Mouse (Mus musculus) kidney, postnatal 0 days (tissue): ENCODE measurements around the gene Prkar1a. TPM values are rescaled to one million over a fixed set of nuclear protein-coding genes. Genes with fewer than 3 reads are reported as not detected.

Source experiments
- ATAC-seq: fragments of 200-750 bp; cut with Nextera tagmentation; replicated peaks from 2 replicates; pipeline ENCODE4 v1.8.0; 2017; ENCODE audit warnings: low read depth, moderate number of reproducible peaks, moderate TSS enrichment, moderate library complexity; ENCODE audit not compliant: low FRiP score
- DNase-seq: peaks from one replicate; pipeline ENCODE4 v3.0.0-alpha.2; 2016; ENCODE audit warnings: low spot score
- H3K27ac ChIP-seq: fragments of 300-500 bp; sonication (generic); 2 replicates; pipeline ENCODE4 v1.5.1; 2014; ENCODE audit warnings: mild to moderate bottlenecking
- H3K27me3 ChIP-seq: fragments of 300-500 bp; sonication (generic); 2 replicates; pipeline ENCODE4 v1.6.1; 2014; ENCODE audit warnings: low read length, mixed read lengths; ENCODE audit not compliant: insufficient read depth
- H3K36me3 ChIP-seq: fragments of 300-500 bp; sonication (generic); 2 replicates; pipeline ENCODE4 v1.6.1; 2014; ENCODE audit warnings: low read length, mixed read lengths; ENCODE audit not compliant: insufficient read depth
- H3K4me1 ChIP-seq: fragments of 300-500 bp; sonication (generic); replicated peaks from 2 replicates; pipeline ENCODE4 v1.6.1; 2014; ENCODE audit warnings: antibody characterized with exemption, low read length, mixed read lengths; ENCODE audit not compliant: insufficient read depth
- H3K4me2 ChIP-seq: fragments of 300-500 bp; sonication (generic); 2 replicates; pipeline ENCODE4 v1.6.1; 2014; ENCODE audit warnings: mild to moderate bottlenecking, low read length, moderate library complexity, mixed read lengths
- H3K4me3 ChIP-seq: fragments of 300-500 bp; sonication (generic); replicated peaks from 2 replicates; pipeline ENCODE4 v1.5.1; 2014; ENCODE audit warnings: low read depth, low read length
- H3K9ac ChIP-seq: fragments of 300-500 bp; sonication (generic); 2 replicates; pipeline ENCODE4 v1.6.1; 2014; ENCODE audit warnings: low read depth, low read length
- H3K9me3 ChIP-seq: fragments of 300-500 bp; sonication (generic); replicated peaks from 2 replicates; pipeline ENCODE4 v1.6.1; 2016; ENCODE audit warnings: low read length, inconsistent platforms, mixed read lengths
- CTCF ChIP-seq: IDR thresholded peaks from 2 replicates; pipeline ENCODE4 v1.5.1; 2016; ENCODE audit warnings: antibody characterized with exemption, low read depth, mild to moderate bottlenecking, moderate library complexity
- whole genome bisulfite sequencing: fragments of 180-500 bp; shearing (Covaris S2); extraction: QIAGEN DNeasy Blood & Tissue Kit; methylation state at CpG from one replicate; pipeline ENCODE4 v1.1.7; 2014; 5-methylcytosine and 5-hydroxymethylcytosine counted together
- polyA plus RNA-seq: library from polyadenylated mRNA; unstranded; fragments of >200 nt; fragmentation: Nextera tagmentation; extraction: Ambion mirVana; gene quantifications from 2 replicates; pipeline ENCODE4 v1.2.1, GENCODE M21; 2015

Gene Prkar1a
- polyA plus RNA-seq, 1 experiment from 2014 or later: 340 TPM

DNA sequence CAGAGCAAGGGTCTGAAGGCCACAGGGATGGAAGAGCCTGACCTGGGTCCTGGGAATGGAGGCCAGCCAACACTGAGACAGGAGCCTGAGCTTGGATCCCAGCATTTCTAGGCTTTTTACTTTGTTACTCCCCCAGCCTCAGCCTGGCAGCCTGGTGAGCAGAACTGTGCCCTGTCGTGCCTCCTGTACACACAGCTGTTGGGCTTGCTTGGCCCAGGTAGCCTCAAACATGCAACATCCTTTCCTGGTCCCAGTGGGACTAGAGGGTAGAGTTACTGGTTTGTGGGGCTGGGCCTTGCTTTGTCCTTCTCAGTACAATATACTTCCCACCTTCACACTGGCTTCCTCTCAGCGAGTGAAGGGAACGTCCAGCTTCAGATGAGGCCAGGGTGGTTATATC is 26.0 kb downstream of the Prkar1a start:
- H3K27ac ChIP-seq: no peak overlapping the region
- H3K36me3 ChIP-seq: no peaks in the 10 kb centered on the region
- H3K4me1 ChIP-seq: no peaks in the 10 kb centered on the region
- no peak overlapping the region for H3K4me3 ChIP-seq
- ATAC-seq (no peak), DNase-seq (no peak)
- no peaks in the 10 kb centered on the region for H3K9me3 ChIP-seq
- no peaks in the 10 kb centered on the region for H3K27me3 ChIP-seq
- no peak overlapping the region for H3K4me2 ChIP-seq
- 79% methylated on average over 3 of the region's 3 CpGs for WGBS
- TF ChIP-seq CTCF: no peak
- H3K9ac ChIP-seq: no peak overlapping the region

DNA sequence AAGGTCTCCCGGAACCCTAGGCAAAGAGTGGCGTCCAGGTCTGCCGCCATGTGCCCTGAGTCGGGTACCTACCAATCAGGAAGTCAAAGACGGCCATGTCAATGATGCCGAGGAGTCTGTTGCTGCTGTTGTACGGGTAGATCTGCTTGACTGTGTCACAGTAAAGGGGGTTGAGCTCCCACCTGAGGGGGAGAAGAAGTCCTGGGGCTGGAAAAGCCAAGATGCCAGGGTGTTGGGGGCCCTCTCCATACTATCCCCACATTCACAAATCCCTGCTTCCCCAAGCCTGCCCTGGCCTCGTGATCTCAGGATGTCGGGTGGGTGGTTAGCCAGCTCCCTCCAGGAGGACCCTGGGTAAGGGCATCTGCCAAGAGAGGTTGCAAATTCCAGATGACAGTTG is 26.6 kb downstream of the Prkar1a start:
- no peak overlapping the region for H3K4me2 ChIP-seq
- 90% methylated on average over 9 of the region's 9 CpGs for WGBS
- no peaks in the 10 kb centered on the region for H3K36me3 ChIP-seq
- DNase-seq (no peak), ATAC-seq (no peak)
- no peaks in the 10 kb centered on the region for H3K27me3 ChIP-seq
- no peaks in the 10 kb centered on the region for H3K4me1 ChIP-seq
- no peak overlapping the region for H3K27ac ChIP-seq
- H3K4me3 ChIP-seq: no peak overlapping the region
- no peaks in the 10 kb centered on the region for H3K9me3 ChIP-seq
- TF ChIP-seq CTCF: no peak
- H3K9ac ChIP-seq: no peak overlapping the region

DNA sequence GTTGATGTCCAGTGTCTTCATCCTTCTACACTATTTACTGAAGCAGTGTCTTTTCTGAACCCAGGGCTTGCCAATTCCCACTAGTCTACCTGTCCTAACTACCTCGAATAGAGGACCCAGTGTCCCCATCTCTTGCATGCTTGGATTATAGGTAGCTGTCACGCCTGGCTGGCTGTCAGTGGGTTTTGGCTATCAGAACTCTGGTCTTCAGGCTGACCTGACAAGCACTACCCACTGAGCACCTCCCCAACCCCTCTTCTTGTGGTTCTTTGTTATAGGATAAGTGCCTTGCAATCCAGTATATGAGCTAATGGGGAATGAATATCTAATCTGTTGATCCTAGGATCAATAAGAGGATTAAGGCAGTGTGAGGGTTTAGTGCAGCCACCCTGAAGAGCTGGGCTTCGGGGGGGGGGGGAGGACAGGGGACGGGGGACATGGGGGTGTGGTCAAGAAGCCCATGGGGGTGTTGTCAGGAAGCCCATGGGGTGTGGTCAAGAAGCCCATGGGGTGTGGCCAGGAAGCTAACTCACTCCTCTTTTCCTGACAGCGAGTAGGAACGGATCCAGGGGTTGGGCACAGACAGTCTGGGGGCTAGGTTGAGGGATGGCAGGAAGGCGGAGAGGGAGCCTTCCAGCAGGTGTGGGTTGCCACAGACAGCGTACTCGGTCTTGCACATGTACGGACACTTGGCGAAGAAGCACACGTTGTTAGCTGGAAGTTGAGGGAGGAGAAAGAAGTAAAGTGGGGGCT is 27.6 kb downstream of the Prkar1a start:
- no peak for DNase-seq
- Histone ChIP-seq H3K9ac (no peak overlapping the region), H3K4me1 (no peaks in the 10 kb centered on the region), H3K9me3 (no peaks in the 10 kb centered on the region), H3K27ac (no peak overlapping the region), H3K36me3 (no peaks in the 10 kb centered on the region), H3K4me2 (no peak overlapping the region), H3K27me3 (no peaks in the 10 kb centered on the region), H3K4me3 (no peak overlapping the region)
- WGBS: 72% methylated on average over 12 of the region's 12 CpGs
- ATAC-seq: no peak
- TF ChIP-seq CTCF: no peak

DNA sequence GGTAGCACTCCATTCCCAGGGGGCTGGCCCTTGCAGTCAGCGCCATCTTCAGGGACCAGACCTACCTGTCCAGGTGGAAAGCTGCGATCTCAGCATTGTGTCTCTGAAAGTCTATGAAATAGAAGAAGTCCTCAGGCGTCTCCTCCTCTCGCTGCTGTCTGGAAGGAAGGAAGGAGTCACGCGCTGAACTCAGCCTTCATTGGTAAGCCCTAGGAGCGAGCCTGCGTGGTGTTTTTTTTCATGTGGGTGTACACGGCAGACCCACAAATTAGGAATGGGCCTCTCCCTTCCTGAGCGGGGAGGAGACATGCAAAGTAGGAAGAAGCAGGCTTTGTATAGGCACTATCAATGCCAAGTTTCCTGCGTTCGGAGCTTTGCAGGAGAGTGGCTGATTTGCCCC is 29.1 kb downstream of the Prkar1a start:
- H3K36me3 ChIP-seq: no peaks in the 10 kb centered on the region
- no peak overlapping the region for H3K27ac ChIP-seq
- H3K27me3 ChIP-seq: no peaks in the 10 kb centered on the region
- H3K4me1 ChIP-seq: no peaks in the 10 kb centered on the region
- H3K4me3 ChIP-seq: no peak overlapping the region
- no peaks in the 10 kb centered on the region for H3K9me3 ChIP-seq
- TF ChIP-seq CTCF: no peak
- ATAC-seq (no peak), DNase-seq (no peak)
- 56% methylated on average over 12 of the region's 12 CpGs for WGBS
- no peak overlapping the region for H3K9ac ChIP-seq
- H3K4me2 ChIP-seq: no peak overlapping the region

DNA sequence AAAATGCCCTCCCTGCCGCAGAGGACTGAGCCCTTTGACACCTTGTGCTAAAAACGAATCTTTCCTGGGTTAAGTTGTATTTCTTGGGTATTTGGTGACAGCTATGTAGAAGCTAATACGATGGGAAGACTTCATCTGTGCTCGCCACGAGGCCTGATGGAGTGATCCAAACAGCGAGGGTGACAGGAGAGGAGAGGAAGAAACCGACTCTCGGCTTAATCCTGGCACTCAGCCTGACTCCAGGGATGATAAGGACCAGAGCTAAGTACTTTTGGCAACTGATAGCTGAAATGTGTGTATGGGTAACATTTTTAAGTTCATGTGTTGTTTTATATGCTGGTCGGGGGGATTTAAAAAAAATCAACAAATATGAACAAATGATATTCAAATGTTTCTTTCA is 31.7 kb downstream of the Prkar1a start:
- no peaks in the 10 kb centered on the region for H3K4me1 ChIP-seq
- no peak overlapping the region for H3K4me2 ChIP-seq
- ATAC-seq (no peak), DNase-seq (no peak)
- 67% methylated on average over 9 of the region's 9 CpGs for whole genome bisulfite sequencing
- TF ChIP-seq CTCF: no peak
- H3K4me3 ChIP-seq: no peak overlapping the region
- no peaks in the 10 kb centered on the region for H3K9me3 ChIP-seq
- H3K9ac ChIP-seq: no peak overlapping the region
- no peak overlapping the region for H3K27ac ChIP-seq
- no peaks in the 10 kb centered on the region for H3K36me3 ChIP-seq
- no peaks in the 10 kb centered on the region for H3K27me3 ChIP-seq

GRCm38 (mm10) chr11:109681556-109681955 is 32.4 kb downstream of the Prkar1a start:
- TF ChIP-seq CTCF: no peak
- WGBS: 80% methylated on average over 3 of the region's 3 CpGs
- Histone ChIP-seq H3K4me2 (no peak overlapping the region), H3K9me3 (no peaks in the 10 kb centered on the region), H3K9ac (no peak overlapping the region), H3K36me3 (no peaks in the 10 kb centered on the region), H3K27ac (no peak overlapping the region), H3K4me1 (no peaks in the 10 kb centered on the region), H3K27me3 (no peaks in the 10 kb centered on the region), H3K4me3 (no peak overlapping the region)
- no peak for ATAC-seq
- DNase-seq: no peak

DNA sequence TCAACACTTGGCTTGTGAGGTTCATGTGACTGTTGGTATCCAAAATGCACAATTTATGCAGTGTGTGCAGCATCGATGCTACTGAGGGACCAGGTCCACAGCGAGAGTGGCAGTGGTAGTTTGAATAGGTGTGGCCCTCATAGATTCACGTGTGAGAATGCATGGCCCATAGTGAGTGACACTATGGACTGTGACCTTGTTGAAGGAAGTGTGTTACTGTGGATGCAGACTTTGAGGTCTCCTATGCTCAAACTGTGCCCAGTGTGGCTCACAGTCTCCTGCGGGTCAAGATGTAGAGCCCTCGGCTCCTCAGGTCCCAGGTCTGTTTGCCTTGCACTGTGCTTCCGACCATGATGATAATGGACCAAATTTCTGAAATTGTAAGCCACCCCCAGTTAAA is 33.0 kb downstream of the Prkar1a start:
- H3K9me3 ChIP-seq: no peaks in the 10 kb centered on the region
- DNase-seq: no peak
- no peak overlapping the region for H3K4me2 ChIP-seq
- 95% methylated on average over 6 of the region's 6 CpGs for WGBS
- H3K36me3 ChIP-seq: no peaks in the 10 kb centered on the region
- H3K27me3 ChIP-seq: no peaks in the 10 kb centered on the region
- no peak overlapping the region for H3K27ac ChIP-seq
- no peak for TF ChIP-seq CTCF
- no peak overlapping the region for H3K9ac ChIP-seq
- no peak for ATAC-seq
- no peak overlapping the region for H3K4me3 ChIP-seq
- H3K4me1 ChIP-seq: no peaks in the 10 kb centered on the region
